Mouse (Mus musculus) E14TG2a.4 (cell line): Measurements from ENCODE around the gene Serpinb7.
A peak's percentile ranks its signal among the peaks of the same experiment; 100 is the strongest.

ENCODE experiments used
- H3K27me3 ChIP-seq: 2 replicates; pipeline ENCODE4 v1.6.1; 2014; ENCODE audit warnings: low read length, control low read depth; ENCODE audit not compliant: insufficient read depth
- H3K36me3 ChIP-seq: 2 replicates; pipeline ENCODE4 v1.6.1; 2014; ENCODE audit warnings: low read length, control low read depth; ENCODE audit not compliant: insufficient read depth
- H3K4me1 ChIP-seq: replicated peaks from 2 replicates; pipeline ENCODE4 v1.6.1; 2014; ENCODE audit warnings: low read depth, low read length, control low read depth
- H3K4me3 ChIP-seq: replicated peaks from 2 replicates; pipeline ENCODE4 v1.5.1; 2014; ENCODE audit warnings: mild to moderate bottlenecking, low read length
- H3K9me3 ChIP-seq: 2 replicates; pipeline ENCODE4 v1.6.1; 2014; ENCODE audit warnings: low read length, control low read depth
- CTCF ChIP-seq: conservative IDR thresholded peaks from 2 replicates; pipeline ENCODE4 v1.5.1; 2014; ENCODE audit warnings: low read length
- NANOG ChIP-seq: IDR thresholded peaks from 2 replicates; pipeline ENCODE4 v1.6.1; 2014; ENCODE audit warnings: borderline replicate concordance, low read length, mixed read lengths
- POU5F1 ChIP-seq: IDR thresholded peaks from 2 replicates; pipeline ENCODE4 v1.6.1; 2014; ENCODE audit warnings: low read length, borderline replicate concordance

The Serpinb7 gene

GRCm38 (mm10) chr1:107399355-107399754, at the start of gene Serpinb7:
TSS of gene Serpinb7 (plus strand) at chr1:107399655.
- H3K27me3 ChIP-seq, result no peaks in the 10 kb centered on the region
- TF ChIP-seq CTCF, result no peak
- no peak for TF ChIP-seq POU5F1
- no peak for TF ChIP-seq NANOG
- no peaks in the 10 kb centered on the region for H3K9me3 ChIP-seq
- H3K4me3 ChIP-seq, result no peak within 1 kb of the TSS
- H3K4me1 ChIP-seq, result no peaks in the 10 kb centered on the region
- no peaks in the 10 kb centered on the region for H3K36me3 ChIP-seq

DNA sequence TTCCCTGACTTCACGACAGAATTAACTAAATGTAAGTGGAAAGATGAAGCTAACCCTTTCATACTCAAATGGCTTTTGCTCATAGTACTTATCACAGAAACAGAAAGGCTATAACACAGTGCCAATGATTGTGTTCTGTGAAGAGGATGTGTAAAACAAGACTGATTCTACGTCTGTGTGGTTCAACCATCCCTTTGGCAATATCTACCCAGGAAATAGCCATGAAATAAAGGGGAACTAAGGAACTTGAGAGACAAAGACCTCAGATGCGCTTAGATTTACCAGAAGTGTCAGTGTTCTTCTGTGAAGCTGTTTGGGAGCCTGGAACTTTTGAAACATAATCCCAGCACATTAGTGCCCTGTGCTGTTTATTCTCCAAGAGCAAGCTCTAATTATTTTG, 49.1 kb upstream of the Serpinb7 start:
- H3K9me3 ChIP-seq, result no peaks in the 10 kb centered on the region
- TF ChIP-seq POU5F1, result no peak
- TF ChIP-seq NANOG, result no peak
- TF ChIP-seq CTCF, result no peak
- H3K4me1 ChIP-seq, result no peaks in the 10 kb centered on the region
- H3K4me3 ChIP-seq, result no peak overlapping the region
- no peaks in the 10 kb centered on the region for H3K36me3 ChIP-seq
- H3K27me3 ChIP-seq, result no peaks in the 10 kb centered on the region

DNA sequence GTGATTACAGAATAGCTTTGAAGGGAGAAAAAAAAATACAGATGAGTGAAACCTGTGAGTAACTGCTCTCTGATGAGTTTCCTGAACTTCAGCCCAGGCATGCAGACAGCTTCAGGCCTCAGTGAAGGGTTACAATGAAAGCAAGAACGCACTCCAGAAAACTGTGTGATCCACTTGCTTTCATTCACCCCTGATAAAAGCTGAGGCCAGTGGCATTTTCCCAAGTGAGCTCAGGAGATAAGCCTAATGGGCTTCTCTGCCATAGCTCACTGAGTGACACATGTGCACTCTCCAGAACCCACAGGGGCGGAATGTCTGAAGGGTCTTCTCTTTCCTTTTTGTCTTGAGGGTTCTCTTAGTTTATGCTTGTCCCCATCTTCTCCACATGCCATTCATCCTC, 48.3 kb upstream of the Serpinb7 start:
- Histone ChIP-seq H3K36me3 (no peaks in the 10 kb centered on the region), H3K4me1 (no peaks in the 10 kb centered on the region), H3K27me3 (no peaks in the 10 kb centered on the region), H3K9me3 (no peaks in the 10 kb centered on the region), H3K4me3 (no peak overlapping the region)
- TF ChIP-seq NANOG (no peak), POU5F1 (no peak), CTCF (no peak)

DNA sequence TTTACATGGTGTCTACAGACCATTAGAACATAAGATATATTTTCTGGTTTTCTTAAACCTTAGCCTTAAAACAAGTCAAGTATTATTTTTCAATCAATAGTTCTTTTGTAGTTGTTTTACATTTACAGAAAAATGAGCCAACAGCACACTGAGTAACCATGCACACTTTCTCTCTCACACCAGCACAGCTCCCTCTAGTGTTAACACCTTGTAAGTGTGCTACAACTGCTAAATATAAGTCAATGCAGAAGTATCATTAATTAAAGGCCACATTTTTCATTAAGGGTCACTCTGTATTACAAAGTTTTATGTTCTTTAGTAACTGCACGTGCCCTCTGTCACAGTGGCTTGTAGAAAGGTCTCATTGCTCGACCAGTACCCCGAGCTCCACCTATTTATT, 46.4 kb upstream of the Serpinb7 start:
- Histone ChIP-seq H3K4me1 (no peaks in the 10 kb centered on the region), H3K36me3 (no peaks in the 10 kb centered on the region), H3K27me3 (no peaks in the 10 kb centered on the region), H3K9me3 (no peaks in the 10 kb centered on the region), H3K4me3 (no peak overlapping the region)
- TF ChIP-seq CTCF (peak; percentile 62), NANOG (no peak)

- TF ChIP-seq POU5F1 (no peak), NANOG (no peak), CTCF (no peak)
- no peaks in the 10 kb centered on the region for H3K27me3 ChIP-seq
- H3K36me3 ChIP-seq, result no peaks in the 10 kb centered on the region
- H3K9me3 ChIP-seq, result no peaks in the 10 kb centered on the region
- no peaks in the 10 kb centered on the region for H3K4me1 ChIP-seq
- H3K4me3 ChIP-seq, result no peak within 1 kb of the TSS
Measured at GRCm38 (mm10) chr1:107360898-107361297, 38.6 kb upstream of the Serpinb7 start, which contains the start of gene Serpinb11. TSS of gene Serpinb11 (plus strand) at chr1:107361198.

DNA sequence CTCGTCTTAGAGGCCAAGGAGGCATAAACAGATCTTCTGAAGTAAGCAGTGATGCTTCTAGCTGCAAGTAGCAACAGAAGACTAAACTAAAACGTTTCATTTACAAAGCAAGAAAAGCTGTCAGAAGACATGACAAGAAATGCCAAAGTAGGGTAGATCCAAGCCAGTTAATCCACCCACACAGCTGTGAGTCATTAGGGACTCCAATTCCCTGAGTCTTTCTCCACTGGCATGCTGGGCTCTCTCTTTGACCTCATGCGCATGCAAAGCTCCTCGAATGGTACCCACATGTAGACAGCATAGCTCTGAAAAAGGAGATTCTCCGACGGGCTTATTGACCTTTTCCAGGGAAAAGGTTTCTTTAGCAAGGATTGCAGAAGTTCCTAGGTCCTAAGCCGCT, 33.5 kb upstream of the Serpinb7 start:
- no peaks in the 10 kb centered on the region for H3K27me3 ChIP-seq
- H3K9me3 ChIP-seq, result no peaks in the 10 kb centered on the region
- TF ChIP-seq POU5F1 (no peak), NANOG (no peak), CTCF (no peak)
- H3K4me1 ChIP-seq, result no peaks in the 10 kb centered on the region
- no peak overlapping the region for H3K4me3 ChIP-seq
- no peaks in the 10 kb centered on the region for H3K36me3 ChIP-seq

DNA sequence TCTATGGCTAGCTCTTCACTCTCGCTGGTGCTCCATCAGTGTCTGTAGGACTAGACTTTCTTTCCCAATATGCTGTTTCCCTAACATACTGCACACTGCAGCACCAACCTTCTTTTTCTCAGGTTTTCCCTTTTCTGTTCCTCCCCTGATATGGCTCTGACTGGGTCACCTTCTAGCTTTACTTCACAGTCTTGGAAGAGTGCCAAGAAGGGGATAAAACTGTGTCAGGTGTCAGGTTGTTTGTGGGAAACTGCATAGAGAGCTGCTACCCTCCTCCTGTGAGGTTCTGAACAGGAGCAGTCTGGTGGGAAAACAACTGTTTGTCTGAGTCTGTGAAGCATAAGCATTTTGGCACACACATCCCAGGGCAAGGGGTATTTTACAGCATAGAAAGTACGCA, 30.5 kb upstream of the Serpinb7 start:
- no peaks in the 10 kb centered on the region for H3K4me1 ChIP-seq
- TF ChIP-seq NANOG (no peak), POU5F1 (no peak), CTCF (no peak)
- H3K9me3 ChIP-seq, result no peaks in the 10 kb centered on the region
- no peaks in the 10 kb centered on the region for H3K27me3 ChIP-seq
- H3K36me3 ChIP-seq, result no peaks in the 10 kb centered on the region
- H3K4me3 ChIP-seq, result no peak overlapping the region

GRCm38 (mm10) chr1:107376952-107377351, 22.5 kb upstream of the Serpinb7 start:
- H3K9me3 ChIP-seq, result no peaks in the 10 kb centered on the region
- H3K36me3 ChIP-seq, result no peaks in the 10 kb centered on the region
- no peaks in the 10 kb centered on the region for H3K4me1 ChIP-seq
- no peak overlapping the region for H3K4me3 ChIP-seq
- H3K27me3 ChIP-seq, result no peaks in the 10 kb centered on the region
- TF ChIP-seq CTCF (no peak), POU5F1 (no peak), NANOG (no peak)

GRCm38 (mm10) chr1:107378368-107378767, 21.1 kb upstream of the Serpinb7 start:
- no peak overlapping the region for H3K4me3 ChIP-seq
- no peaks in the 10 kb centered on the region for H3K27me3 ChIP-seq
- no peaks in the 10 kb centered on the region for H3K9me3 ChIP-seq
- no peaks in the 10 kb centered on the region for H3K36me3 ChIP-seq
- H3K4me1 ChIP-seq, result no peaks in the 10 kb centered on the region
- TF ChIP-seq NANOG (no peak), POU5F1 (no peak), CTCF (no peak)

- Histone ChIP-seq H3K9me3 (no peaks in the 10 kb centered on the region), H3K27me3 (no peaks in the 10 kb centered on the region), H3K36me3 (no peaks in the 10 kb centered on the region), H3K4me3 (no peak overlapping the region), H3K4me1 (no peaks in the 10 kb centered on the region)
- no peak for TF ChIP-seq POU5F1
- no peak for TF ChIP-seq CTCF
- no peak for TF ChIP-seq NANOG
Measured at GRCm38 (mm10) chr1:107381491-107381890, 18.0 kb upstream of the Serpinb7 start.
